Mouse (Mus musculus): Measurements from ENCODE around the gene Glycam1. TPM values are rescaled to one million over a fixed set of nuclear protein-coding genes. Genes with fewer than 3 reads are reported as not detected.
A peak's percentile ranks its signal among the peaks of the same experiment; 100 is the strongest.
"Not testable (repeated sequence)": the region's sequence is repeated elsewhere in the genome, so short reads cannot be mapped to it uniquely, and the experiment has no call there.

Gene Glycam1
- polyA plus RNA-seq (2014; fragmentation: Nextera tagmentation; extraction: Ambion mirVana) = not detected in 2 replicates

- Histone ChIP-seq H3K9me3 (ENCODE audit: control insufficient read depth, low read length) (no peaks in the 10 kb centered on the region), H3K27ac (replicated peaks; ENCODE audit: low read depth, low read length) (no peak within 1 kb of the TSS)
- peak; percentile 16 for DNase-seq (ENCODE audit: low spot score)
Observed at GRCm38 (mm10) chr15:103564981-103565380, at the start of gene Glycam1. Glycam1 (minus strand) TSS chr15:103565081.

GRCm38 (mm10) chr15:103604481-103604880 lies 39.6 kb upstream of the Glycam1 start:
- Histone ChIP-seq H3K27me3 (ENCODE audit: control insufficient read depth, insufficient read depth, low read length) (no peaks in the 10 kb centered on the region), H3K27ac (replicated peaks; ENCODE audit: low read depth, low read length) (no peak overlapping the region), H3K4me3 (ENCODE audit: low read depth, low read length) (no peak overlapping the region), H3K9ac (ENCODE audit: low read length) (no peak overlapping the region), H3K36me3 (ENCODE audit: control insufficient read depth, insufficient read depth, low read length) (no peaks in the 10 kb centered on the region), H3K9me3 (ENCODE audit: control insufficient read depth, low read length) (no peaks in the 10 kb centered on the region), H3K4me1 (ENCODE audit: control insufficient read depth, insufficient read depth, low read length) (no peaks in the 10 kb centered on the region), H3K4me2 (ENCODE audit: low read depth, severe bottlenecking) (no peak overlapping the region)
- no peak for DNase-seq (ENCODE audit: low spot score)
- no peak for ATAC-seq (ENCODE audit: insufficient number of reproducible peaks, low FRiP score, low TSS enrichment, low read depth)
- WGBS = 79% methylated on average over 1 of the region's 1 CpGs

More at GRCm38 (mm10) chr15:103564981-103565380, at the start of gene Glycam1:
- H3K4me1 ChIP-seq (ENCODE audit: control insufficient read depth, insufficient read depth, low read length) = no peaks in the 10 kb centered on the region
- no peak for ATAC-seq (ENCODE audit: insufficient number of reproducible peaks, low FRiP score, low TSS enrichment, low read depth)
- no peaks in the 10 kb centered on the region for H3K36me3 ChIP-seq (ENCODE audit: control insufficient read depth, insufficient read depth, low read length)
- H3K4me3 ChIP-seq (ENCODE audit: low read depth, low read length) = no peak within 1 kb of the TSS
- no peaks in the 10 kb centered on the region for H3K27me3 ChIP-seq (ENCODE audit: control insufficient read depth, insufficient read depth, low read length)
- no peak within 1 kb of the TSS for H3K9ac ChIP-seq (ENCODE audit: low read length)
- H3K4me2 ChIP-seq (ENCODE audit: low read depth, severe bottlenecking) = no peak within 1 kb of the TSS

DNA sequence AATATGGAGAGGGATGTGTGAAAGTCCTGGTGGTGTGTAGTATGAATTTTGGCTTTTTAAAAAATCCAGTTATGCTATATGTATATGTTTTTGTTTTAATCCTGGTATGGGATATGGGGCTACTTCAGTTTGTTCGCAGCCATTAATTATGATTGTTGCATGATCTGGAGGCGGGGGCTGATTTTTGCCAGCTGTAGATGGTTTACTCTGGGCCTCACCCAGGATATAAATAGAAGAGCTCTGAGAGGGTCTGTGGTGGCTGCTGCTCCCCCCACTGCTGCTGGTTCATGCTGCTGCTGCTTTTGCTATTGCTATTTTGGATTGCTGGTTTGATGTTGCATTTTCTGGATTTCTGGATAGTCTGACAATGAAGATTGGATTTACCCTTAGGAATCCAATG lies 25.9 kb upstream of the Glycam1 start:
- H3K9me3 ChIP-seq (ENCODE audit: control insufficient read depth, low read length) = no peaks in the 10 kb centered on the region
- H3K36me3 ChIP-seq (ENCODE audit: control insufficient read depth, insufficient read depth, low read length) = no peaks in the 10 kb centered on the region
- no peak overlapping the region for H3K4me2 ChIP-seq (ENCODE audit: low read depth, severe bottlenecking)
- H3K4me3 ChIP-seq (ENCODE audit: low read depth, low read length) = no peak overlapping the region
- H3K4me1 ChIP-seq (ENCODE audit: control insufficient read depth, insufficient read depth, low read length) = no peaks in the 10 kb centered on the region
- H3K9ac ChIP-seq (ENCODE audit: low read length) = no peak overlapping the region
- H3K27me3 ChIP-seq (ENCODE audit: control insufficient read depth, insufficient read depth, low read length) = no peaks in the 10 kb centered on the region
- DNase-seq (ENCODE audit: low spot score) = no peak
- no peak for ATAC-seq (ENCODE audit: insufficient number of reproducible peaks, low FRiP score, low TSS enrichment, low read depth)
- H3K27ac ChIP-seq (replicated peaks; ENCODE audit: low read depth, low read length) = no peak overlapping the region
- WGBS = 92% methylated on average over 2 of the region's 2 CpGs

GRCm38 (mm10) chr15:103587752-103588151 lies 22.9 kb upstream of the Glycam1 start:
- not testable (repeated sequence) for H3K27me3 ChIP-seq (ENCODE audit: control insufficient read depth, insufficient read depth, low read length); H3K4me2 ChIP-seq (ENCODE audit: low read depth, severe bottlenecking); DNase-seq (ENCODE audit: low spot score); H3K9me3 ChIP-seq (ENCODE audit: control insufficient read depth, low read length); H3K27ac ChIP-seq (replicated peaks; ENCODE audit: low read depth, low read length); H3K36me3 ChIP-seq (ENCODE audit: control insufficient read depth, insufficient read depth, low read length); H3K4me1 ChIP-seq (ENCODE audit: control insufficient read depth, insufficient read depth, low read length); ATAC-seq (ENCODE audit: insufficient number of reproducible peaks, low FRiP score, low TSS enrichment, low read depth); H3K4me3 ChIP-seq (ENCODE audit: low read depth, low read length); H3K9ac ChIP-seq (ENCODE audit: low read length)
- 85% methylated on average over 4 of the region's 4 CpGs for WGBS

GRCm38 (mm10) chr15:103585876-103586275 lies 21.0 kb upstream of the Glycam1 start:
- H3K4me1 ChIP-seq (ENCODE audit: control insufficient read depth, insufficient read depth, low read length) = no peaks in the 10 kb centered on the region
- H3K9ac ChIP-seq (ENCODE audit: low read length) = no peak overlapping the region
- H3K36me3 ChIP-seq (ENCODE audit: control insufficient read depth, insufficient read depth, low read length) = no peaks in the 10 kb centered on the region
- no peak for ATAC-seq (ENCODE audit: insufficient number of reproducible peaks, low FRiP score, low TSS enrichment, low read depth)
- H3K4me2 ChIP-seq (ENCODE audit: low read depth, severe bottlenecking) = no peak overlapping the region
- no peak overlapping the region for H3K4me3 ChIP-seq (ENCODE audit: low read depth, low read length)
- 83% methylated on average over 2 of the region's 2 CpGs for WGBS
- no peak overlapping the region for H3K27ac ChIP-seq (replicated peaks; ENCODE audit: low read depth, low read length)
- H3K27me3 ChIP-seq (ENCODE audit: control insufficient read depth, insufficient read depth, low read length) = no peaks in the 10 kb centered on the region
- no peaks in the 10 kb centered on the region for H3K9me3 ChIP-seq (ENCODE audit: control insufficient read depth, low read length)
- DNase-seq (ENCODE audit: low spot score) = no peak

GRCm38 (mm10) chr15:103552096-103552690 lies 12.7 kb downstream of the Glycam1 start:
- no peak overlapping the region for H3K4me3 ChIP-seq (ENCODE audit: low read depth, low read length)
- DNase-seq (ENCODE audit: low spot score) = peak; percentile 62
- H3K36me3 ChIP-seq (ENCODE audit: control insufficient read depth, insufficient read depth, low read length) = no peaks in the 10 kb centered on the region
- no peaks in the 10 kb centered on the region for H3K9me3 ChIP-seq (ENCODE audit: control insufficient read depth, low read length)
- H3K4me1 ChIP-seq (ENCODE audit: control insufficient read depth, insufficient read depth, low read length) = no peaks in the 10 kb centered on the region
- no peaks in the 10 kb centered on the region for H3K27me3 ChIP-seq (ENCODE audit: control insufficient read depth, insufficient read depth, low read length)
- 54% methylated on average over 3 of the region's 3 CpGs for WGBS
- no peak overlapping the region for H3K9ac ChIP-seq (ENCODE audit: low read length)
- ATAC-seq (ENCODE audit: insufficient number of reproducible peaks, low FRiP score, low TSS enrichment, low read depth) = no peak
- no peak overlapping the region for H3K27ac ChIP-seq (replicated peaks; ENCODE audit: low read depth, low read length)
- H3K4me2 ChIP-seq (ENCODE audit: low read depth, severe bottlenecking) = no peak overlapping the region

- Histone ChIP-seq H3K9ac (ENCODE audit: low read length) (no peak overlapping the region), H3K36me3 (ENCODE audit: control insufficient read depth, insufficient read depth, low read length) (no peaks in the 10 kb centered on the region), H3K9me3 (ENCODE audit: control insufficient read depth, low read length) (no peaks in the 10 kb centered on the region), H3K4me1 (ENCODE audit: control insufficient read depth, insufficient read depth, low read length) (no peaks in the 10 kb centered on the region), H3K27ac (replicated peaks; ENCODE audit: low read depth, low read length) (no peak overlapping the region), H3K4me3 (ENCODE audit: low read depth, low read length) (no peak overlapping the region), H3K4me2 (ENCODE audit: low read depth, severe bottlenecking) (no peak overlapping the region), H3K27me3 (ENCODE audit: control insufficient read depth, insufficient read depth, low read length) (no peaks in the 10 kb centered on the region)
- DNase-seq (ENCODE audit: low spot score) (peak; percentile 20), ATAC-seq (ENCODE audit: insufficient number of reproducible peaks, low FRiP score, low TSS enrichment, low read depth) (0 out of 2 replicates have a peak, but pooled peaks have one; percentile 57)
- 10% methylated on average over 1 of the region's 1 CpGs for WGBS
Observed at GRCm38 (mm10) chr15:103551053-103551452, 13.8 kb downstream of the Glycam1 start.

DNA sequence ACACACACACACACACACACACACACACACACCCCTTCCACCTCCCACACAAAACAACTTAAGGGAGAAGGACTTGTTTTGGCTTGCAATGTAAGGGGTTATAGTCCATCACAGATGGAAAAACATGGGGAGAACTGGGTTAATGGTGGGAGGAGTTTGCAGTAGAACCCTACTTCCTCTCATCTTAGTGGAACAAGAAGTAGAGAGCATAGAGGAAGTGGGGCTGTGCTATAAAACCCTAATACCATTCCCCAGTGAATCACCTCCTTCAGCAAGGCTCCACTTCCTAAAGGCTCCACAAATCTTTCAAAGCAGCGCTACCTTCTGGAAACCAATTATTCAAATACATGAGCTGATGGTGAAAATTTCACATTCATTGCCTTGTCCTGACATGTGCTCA lies 15.4 kb downstream of the Glycam1 start:
- Histone ChIP-seq H3K9me3 (ENCODE audit: control insufficient read depth, low read length) (no peaks in the 10 kb centered on the region), H3K4me1 (ENCODE audit: control insufficient read depth, insufficient read depth, low read length) (no peaks in the 10 kb centered on the region), H3K36me3 (ENCODE audit: control insufficient read depth, insufficient read depth, low read length) (no peaks in the 10 kb centered on the region), H3K27ac (replicated peaks; ENCODE audit: low read depth, low read length) (no peak overlapping the region), H3K4me2 (ENCODE audit: low read depth, severe bottlenecking) (no peak overlapping the region), H3K27me3 (ENCODE audit: control insufficient read depth, insufficient read depth, low read length) (no peaks in the 10 kb centered on the region), H3K9ac (ENCODE audit: low read length) (no peak overlapping the region), H3K4me3 (ENCODE audit: low read depth, low read length) (no peak overlapping the region)
- ATAC-seq (ENCODE audit: insufficient number of reproducible peaks, low FRiP score, low TSS enrichment, low read depth) (no peak), DNase-seq (ENCODE audit: low spot score) (no peak)
- WGBS = 86% methylated on average over 1 of the region's 1 CpGs

DNA sequence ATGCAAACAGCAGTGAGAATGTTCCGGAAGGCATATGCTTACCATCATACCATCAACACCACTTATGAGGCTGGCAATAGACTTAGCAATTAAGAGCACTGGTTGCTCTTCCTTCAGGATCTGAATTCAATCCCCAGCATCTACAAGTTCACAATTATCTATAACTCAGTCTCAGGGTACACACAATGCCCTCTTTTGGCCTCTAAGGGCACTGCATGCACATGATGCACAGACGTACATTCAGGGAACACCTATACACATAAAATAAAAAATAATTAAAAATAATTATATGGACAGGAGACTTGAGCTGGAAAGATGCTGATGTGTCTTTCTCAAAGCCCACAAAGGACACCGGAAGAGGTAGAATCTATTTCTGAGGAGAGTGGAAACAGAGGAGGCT lies 16.9 kb downstream of the Glycam1 start:
- Histone ChIP-seq H3K9ac (ENCODE audit: low read length) (no peak overlapping the region), H3K4me3 (ENCODE audit: low read depth, low read length) (no peak overlapping the region), H3K36me3 (ENCODE audit: control insufficient read depth, insufficient read depth, low read length) (no peaks in the 10 kb centered on the region), H3K27ac (replicated peaks; ENCODE audit: low read depth, low read length) (no peak overlapping the region), H3K9me3 (ENCODE audit: control insufficient read depth, low read length) (no peaks in the 10 kb centered on the region), H3K27me3 (ENCODE audit: control insufficient read depth, insufficient read depth, low read length) (no peaks in the 10 kb centered on the region), H3K4me1 (ENCODE audit: control insufficient read depth, insufficient read depth, low read length) (no peaks in the 10 kb centered on the region), H3K4me2 (ENCODE audit: low read depth, severe bottlenecking) (no peak overlapping the region)
- ATAC-seq (ENCODE audit: insufficient number of reproducible peaks, low FRiP score, low TSS enrichment, low read depth) (no peak), DNase-seq (ENCODE audit: low spot score) (peak; percentile 16)
- 85% methylated on average over 3 of the region's 3 CpGs for WGBS

All from limb, embryonic 11.5 days (tissue).